Mouse (Mus musculus): ENCODE measurements around the gene Gemin6.
"Not testable (repeated sequence)": the region's sequence is repeated elsewhere in the genome, so short reads cannot be mapped to it uniquely, and the experiment has no call there.

Gene Gemin6

DNA sequence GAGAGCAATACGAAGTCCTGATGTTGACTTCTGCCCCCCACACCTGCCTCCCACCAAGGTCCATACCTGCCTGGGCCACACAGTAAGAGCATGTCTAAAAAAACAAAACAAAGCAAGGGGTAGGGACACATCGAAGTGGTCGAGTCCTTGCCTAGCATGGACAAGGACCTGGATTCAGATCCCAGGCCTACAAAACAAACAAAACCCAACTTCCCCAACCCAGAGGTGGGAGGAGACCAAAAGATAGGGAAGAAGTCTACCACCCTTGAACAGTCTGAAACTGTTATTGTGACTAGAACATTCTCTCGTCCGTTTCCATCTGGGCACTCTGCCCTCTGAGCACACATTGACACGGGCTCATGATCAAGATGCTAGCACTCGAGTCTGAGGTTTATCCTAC, 10.1 kb downstream of the Gemin6 start:
- DNase-seq (ENCODE audit: low read depth, low spot score): no peak

DNA sequence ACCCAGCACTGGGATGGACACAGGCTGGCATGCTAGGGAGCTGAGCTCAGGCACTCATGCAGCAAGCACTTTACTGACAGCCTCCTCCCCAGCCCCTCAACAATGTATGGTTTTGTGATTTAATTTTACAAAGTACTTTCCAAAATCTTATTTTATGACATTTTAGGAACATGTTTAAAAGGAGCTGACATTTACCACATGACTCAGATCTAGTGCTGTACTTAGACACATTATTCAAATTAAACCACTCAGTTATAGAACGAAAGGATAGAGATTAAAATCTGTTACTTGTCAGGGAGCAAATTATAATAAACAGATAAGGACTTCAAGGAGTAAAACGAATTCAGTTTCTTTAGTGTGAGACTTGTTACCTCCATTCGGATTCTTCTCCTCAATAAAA, 11.2 kb downstream of the Gemin6 start:
- no peak for DNase-seq (ENCODE audit: low read depth, low spot score)

DNA sequence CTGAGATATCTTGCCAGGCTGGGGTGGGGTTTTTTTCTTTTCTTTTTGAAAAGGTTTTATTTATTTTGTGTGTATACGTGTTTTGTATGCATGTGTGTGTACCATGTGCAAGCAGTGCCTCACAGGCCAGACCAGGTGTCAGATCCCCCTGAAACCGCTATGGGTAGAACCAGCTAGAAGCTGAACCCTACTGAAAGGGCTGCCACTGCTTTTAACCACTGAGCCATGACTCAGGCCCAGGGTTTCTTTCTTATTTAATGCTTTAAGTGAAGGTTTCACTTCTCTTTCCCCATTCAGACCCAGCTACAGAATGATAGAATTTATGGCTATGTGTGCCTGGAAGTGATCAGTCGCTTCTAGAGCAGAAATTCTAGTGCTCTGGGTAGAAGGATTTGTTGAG, 12.6 kb downstream of the Gemin6 start:
- DNase-seq (ENCODE audit: low read depth, low spot score): no peak

DNA sequence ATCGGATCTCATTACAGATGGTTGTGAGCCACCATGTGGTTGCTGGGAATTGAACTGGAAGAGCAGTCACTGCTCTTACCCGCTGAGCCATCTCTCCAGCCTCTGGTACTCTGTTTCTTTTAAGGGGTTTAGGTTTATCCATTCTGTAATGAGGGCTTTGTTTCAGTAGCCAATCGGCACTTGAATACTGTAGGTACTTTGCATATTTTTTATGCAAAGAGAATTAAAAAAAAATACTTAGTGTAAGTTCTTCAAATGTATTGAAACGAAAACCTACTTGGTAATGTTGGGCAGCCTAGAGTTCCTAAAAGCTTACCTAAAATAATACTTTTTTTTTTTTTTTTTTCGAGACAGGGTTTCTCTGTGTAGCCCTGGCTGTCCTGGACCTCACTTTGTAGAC, 13.2 kb downstream of the Gemin6 start:
- no peak for DNase-seq (ENCODE audit: low read depth, low spot score)

DNA sequence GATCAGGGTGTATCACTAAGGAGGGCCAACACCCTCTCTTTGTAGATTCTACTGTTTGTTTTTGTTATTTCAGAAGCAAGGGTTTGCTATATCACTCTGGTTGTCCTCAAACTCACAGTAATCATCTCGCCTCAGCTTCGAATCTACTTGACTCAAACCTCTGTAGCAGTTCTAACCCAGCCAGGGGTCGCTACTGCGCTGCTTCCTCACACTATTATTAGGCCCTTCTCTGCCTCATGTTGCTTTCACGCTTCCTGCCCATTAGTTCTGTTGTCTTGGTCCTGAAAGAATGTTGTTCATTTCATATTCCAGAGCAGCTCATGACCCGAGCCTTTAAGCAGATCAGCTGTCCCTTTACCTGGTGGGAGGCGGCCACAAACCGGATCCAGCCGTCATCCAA, 17.4 kb downstream of the Gemin6 start:
- no peak for DNase-seq (ENCODE audit: low read depth, low spot score)

DNA sequence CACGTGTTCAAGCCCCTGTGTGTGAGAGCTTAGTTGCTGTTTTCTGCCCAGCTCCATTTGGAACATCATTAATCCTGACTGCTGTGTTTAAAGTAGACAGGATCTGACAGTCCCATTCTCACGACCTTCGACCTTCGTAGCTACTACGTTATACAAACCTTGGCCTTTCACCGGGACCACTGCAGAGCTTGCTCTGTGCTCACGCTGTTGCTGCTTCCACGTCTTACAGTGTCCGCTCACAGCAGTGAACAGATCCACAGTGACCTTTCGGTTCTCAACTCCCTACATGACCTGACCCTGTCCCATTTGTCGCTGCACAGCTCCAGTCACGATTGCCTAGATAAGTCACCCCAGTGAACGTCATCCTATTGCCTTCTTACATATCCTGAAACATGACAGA, 18.9 kb downstream of the Gemin6 start:
- DNase-seq (ENCODE audit: low read depth, low spot score): no peak

DNA sequence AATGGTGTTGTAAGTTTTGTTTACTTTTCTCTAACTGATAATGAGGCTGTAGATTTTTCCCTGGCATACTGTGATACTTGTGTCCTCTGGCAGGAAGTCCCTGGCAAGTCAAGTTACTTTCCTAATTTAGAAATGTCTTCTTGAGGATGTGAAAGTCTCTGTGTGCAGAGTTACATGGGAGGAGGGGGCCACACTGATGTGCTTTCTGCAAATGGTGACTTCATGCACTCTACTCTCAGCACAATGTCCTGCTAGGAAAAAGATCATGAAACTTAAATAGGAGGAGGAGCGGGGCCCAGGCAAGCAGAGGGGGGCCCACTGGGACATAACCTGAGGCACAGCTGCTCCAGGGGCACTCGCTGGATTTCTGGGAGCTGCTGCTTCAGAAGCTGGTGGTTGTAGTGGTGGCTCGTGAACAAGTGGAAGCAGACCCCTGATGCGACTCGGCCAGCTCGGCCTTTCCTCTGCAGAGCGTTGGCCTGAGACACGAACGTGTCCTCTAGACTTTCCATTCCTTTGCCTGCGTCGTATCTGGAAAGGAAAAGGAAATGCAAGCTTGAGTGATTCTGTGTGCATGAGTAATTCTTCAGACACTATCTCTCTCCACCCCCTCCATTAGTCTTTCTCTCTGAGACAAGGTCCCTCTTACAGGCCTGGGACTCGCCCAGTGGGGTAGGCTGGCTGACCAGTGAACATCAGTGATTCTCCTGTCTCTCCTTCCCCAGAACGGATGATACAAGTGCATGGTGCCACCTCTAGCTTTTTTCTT, 28.7 kb downstream of the Gemin6 start:
- peak; percentile 37 for DNase-seq (ENCODE audit: low read depth, low spot score)

DNA sequence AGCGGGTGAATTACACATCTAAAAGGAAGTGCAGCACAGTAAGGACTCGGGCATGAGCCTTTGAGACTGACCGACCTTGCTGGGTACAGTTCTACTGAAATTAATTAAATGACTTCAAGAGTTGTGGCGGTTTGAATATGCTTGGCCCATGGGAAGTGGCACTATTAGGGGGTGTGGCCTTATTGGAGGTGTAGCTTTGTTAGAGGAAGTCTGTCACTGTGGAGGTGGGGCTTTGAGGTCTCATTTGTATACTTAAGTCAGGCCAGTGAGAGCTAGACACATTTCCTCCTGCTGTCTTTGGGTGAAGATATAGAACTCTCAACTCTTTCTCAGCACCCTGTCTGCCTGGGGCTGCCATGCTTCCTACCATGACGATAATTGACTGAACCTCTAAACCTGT, 30.2 kb downstream of the Gemin6 start:
- DNase-seq (ENCODE audit: low read depth, low spot score): no peak

DNA sequence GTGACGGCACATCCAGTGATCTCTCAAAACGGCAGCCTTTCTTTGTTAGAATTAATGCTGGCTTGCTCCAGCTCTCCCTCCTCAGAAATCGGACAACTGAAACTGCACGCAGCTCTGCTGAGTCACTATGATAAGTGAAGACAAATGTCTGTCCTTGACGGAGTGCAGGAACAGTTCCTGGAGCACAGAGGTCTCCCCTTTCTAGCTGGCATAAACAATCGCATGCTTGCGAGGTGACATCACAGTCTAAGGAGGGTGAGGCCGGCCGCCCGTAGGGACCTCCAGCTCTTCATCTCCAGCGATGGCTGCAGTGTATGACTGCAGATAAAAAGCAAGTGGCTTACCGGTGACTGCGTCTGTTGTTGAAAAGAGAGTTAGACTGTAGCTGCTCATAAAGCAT, 31.0 kb downstream of the Gemin6 start:
- peak; percentile 91 for DNase-seq (ENCODE audit: low read depth, low spot score)

DNA sequence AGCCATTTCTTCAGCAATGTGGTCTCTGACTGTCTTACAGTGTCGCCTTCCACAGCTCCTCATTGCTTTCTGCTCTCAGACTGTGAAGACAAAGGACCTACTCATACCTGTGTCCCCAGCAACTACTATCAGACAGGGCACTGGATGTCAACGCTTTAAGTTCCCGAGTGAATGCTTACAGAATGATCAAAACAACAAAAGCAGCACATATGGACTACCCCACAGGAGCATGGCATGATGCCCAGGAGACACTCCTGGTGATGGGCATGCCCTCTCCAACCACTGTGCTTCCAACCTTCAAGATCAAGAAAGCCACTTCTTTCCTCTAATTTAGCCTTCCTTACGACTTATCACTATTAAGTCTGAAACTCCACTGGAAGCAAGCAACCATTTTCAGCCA, 42.8 kb downstream of the Gemin6 start:
- no peak for DNase-seq (ENCODE audit: low read depth, low spot score)

DNA sequence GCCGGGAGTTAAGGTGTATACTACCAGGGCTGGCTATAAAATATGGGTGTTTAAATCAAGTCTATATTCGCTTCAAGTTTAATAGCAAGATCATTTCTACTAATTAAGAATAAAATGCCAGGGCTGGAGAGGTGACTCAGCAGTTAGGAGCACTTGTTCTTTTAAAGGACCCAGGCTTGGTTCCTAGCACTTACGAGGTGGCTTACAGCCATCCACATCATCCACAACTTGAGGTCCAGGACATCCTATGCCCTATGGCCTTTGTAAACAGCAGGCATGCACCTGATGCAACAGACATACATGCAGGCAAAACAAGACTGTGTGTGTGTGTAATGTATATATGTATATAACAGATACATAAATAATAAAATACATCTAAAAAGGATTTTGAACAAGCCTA, 43.9 kb downstream of the Gemin6 start:
- DNase-seq (ENCODE audit: low read depth, low spot score): no peak

DNA sequence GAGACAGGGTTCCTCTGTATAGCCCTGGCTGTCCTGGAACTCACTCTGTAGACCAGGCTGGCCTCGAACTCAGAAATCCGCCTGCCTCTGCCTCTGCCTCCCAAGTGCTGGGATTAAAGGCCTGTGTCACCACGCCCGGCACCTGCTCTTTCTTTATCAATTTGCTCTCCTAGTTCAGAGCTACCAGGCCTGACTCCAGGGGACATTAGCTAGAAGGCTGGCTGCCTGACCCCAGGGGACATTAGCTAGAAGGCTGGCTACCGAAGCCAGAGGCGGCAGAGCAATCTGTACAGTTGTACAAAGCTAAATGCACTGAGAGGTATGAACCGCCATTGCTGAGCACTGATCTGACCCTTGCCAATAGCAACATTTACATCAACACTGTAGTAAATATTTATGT, 46.4 kb downstream of the Gemin6 start:
- DNase-seq (ENCODE audit: low read depth, low spot score): not testable (repeated sequence)
